Mouse (Mus musculus): ENCODE measurements around the gene Hoxa2. TPM values are rescaled to one million over a fixed set of nuclear protein-coding genes. Genes with fewer than 3 reads are reported as not detected.

Hoxa2 gene
- total and polyA plus RNA-seq, 3 experiments, result 0.26 TPM; not detected in 2

DNA sequence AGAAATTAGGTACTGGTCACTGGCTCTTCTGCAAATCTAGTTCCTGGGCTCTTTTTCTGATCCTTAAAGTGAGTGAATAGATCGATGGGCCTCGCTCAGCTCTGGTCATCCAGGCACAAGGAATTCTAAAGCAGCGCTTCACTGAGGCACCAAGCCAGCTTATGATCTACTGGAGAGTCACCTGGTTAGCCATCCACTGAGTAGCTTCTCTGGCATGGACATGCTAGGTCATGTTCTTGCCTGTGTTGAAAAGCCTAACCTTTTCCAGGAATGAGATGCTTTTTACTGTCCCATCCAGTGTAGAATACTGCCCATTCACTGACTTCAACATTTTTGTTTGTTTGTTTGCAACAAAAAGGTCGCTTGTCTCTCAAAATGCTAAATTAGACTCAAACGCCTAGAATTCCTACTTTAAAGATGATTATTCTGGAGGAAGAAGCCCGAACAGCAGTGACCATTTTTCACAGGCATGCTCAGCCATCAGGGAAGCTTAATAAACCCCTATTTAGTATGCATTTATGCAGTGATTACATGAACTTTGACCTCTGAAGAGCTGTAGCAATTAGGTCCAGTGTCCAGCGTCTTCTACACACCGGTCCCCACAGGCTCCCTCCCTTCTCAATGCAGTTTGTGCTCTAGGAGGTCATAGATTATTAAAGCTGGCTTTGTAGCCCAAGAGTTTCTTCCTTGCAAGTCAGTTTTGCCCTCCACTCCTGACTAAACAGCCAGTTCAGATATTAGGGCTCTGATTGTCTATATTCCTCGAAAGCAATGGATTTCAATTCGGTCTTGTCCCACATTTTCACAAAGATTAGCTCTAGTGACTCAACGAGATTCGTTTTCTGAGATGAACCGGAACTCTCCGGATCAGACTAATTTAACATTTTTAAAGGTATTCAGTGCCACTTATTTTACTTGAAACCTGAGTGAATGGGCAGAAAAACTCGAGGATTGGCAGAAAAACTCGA is 12.1 kb downstream of the Hoxa2 start:
- Histone ChIP-seq H3K27ac (ENCODE audit: insufficient read depth, low read depth) (no peak overlapping the region), H3K4me2 (ENCODE audit: insufficient read depth, low read depth, poor library complexity, severe bottlenecking) (no peak overlapping the region), H3K36me3 (replicated peaks in 1 of 2; ENCODE audit: control insufficient read depth in 1 of 2, insufficient read depth in 1 of 2, low read length in 1 of 2) (peaks cover 0 to 10% of the 10 kb centered on the region in 2 experiments), H3K9ac (ENCODE audit: insufficient read depth, low read depth) (no peak overlapping the region), H3K79me2 (replicated peaks; ENCODE audit: control insufficient read depth, extremely low read depth, insufficient read depth, poor library complexity, severe bottlenecking) (no peaks in the 10 kb centered on the region), H3K9me3 (replicated peaks; ENCODE audit: low read length) (no peaks in the 10 kb centered on the region), H3K4me1 (ENCODE audit: control insufficient read depth in 1 of 2, insufficient read depth in 2 of 2) (peaks cover 2 to 3% of the 10 kb centered on the region in 2 experiments; a peak in 2 of 4 replicates), H3K27me3 (replicated peaks) (no peaks in the 10 kb centered on the region), H3K4me3 (replicated peaks in 1 of 3; ENCODE audit: low read depth in 2 of 3, low read length in 2 of 3, poor library complexity in 1 of 3) (no peak overlapping the region)
- in situ Hi-C loops (cut with MboI; ENCODE audit: low pct_ligation_motif_present, low pct_unique_long_range_greater_than_20kb, low sequenced_read_pairs), result no loop called here
- dilution Hi-C loops (cut with MboI; ENCODE audit: extremely low pct_ligation_motif_present, extremely low pct_unique_long_range_greater_than_20kb, low sequenced_read_pairs), result no loop called here
- no peak for DNase-seq (ENCODE audit: extremely low read depth)
- TF ChIP-seq MEF2A (IDR thresholded peaks at IDR 0.05; ENCODE audit: borderline replicate concordance, low read depth, low read length), result no peak

DNA sequence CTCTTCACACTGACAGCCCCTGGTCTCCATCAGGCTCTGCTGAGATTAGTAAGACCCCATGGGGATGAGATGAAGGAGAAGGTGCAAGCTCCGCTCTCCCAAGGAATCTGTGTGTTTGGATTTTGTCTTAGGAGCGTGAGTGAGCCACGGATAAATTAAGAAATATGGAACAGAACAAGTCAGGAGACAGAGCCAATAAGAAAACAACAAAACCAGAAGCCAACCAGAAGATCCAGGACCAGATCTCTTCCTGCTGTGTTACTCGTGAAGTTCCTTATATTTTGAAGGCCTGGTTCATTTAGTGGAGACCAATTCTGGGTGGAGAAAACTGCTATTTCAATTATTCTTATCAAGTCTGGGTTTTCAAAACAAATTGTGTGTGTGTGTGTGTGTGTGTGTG is 13.1 kb downstream of the Hoxa2 start:
- dilution Hi-C loops (cut with MboI; ENCODE audit: extremely low pct_ligation_motif_present, extremely low pct_unique_long_range_greater_than_20kb, low sequenced_read_pairs) (no loop called here), in situ Hi-C loops (cut with MboI; ENCODE audit: low pct_ligation_motif_present, low pct_unique_long_range_greater_than_20kb, low sequenced_read_pairs) (no loop called here)
- H3K9me3 ChIP-seq (replicated peaks; ENCODE audit: low read length), result no peaks in the 10 kb centered on the region
- H3K36me3 ChIP-seq (replicated peaks in 1 of 2; ENCODE audit: control insufficient read depth in 1 of 2, insufficient read depth in 1 of 2, low read length in 1 of 2), result peaks cover 0 to 5% of the 10 kb centered on the region in 2 experiments
- DNase-seq (ENCODE audit: extremely low read depth), result no peak
- H3K4me3 ChIP-seq (replicated peaks in 1 of 3; ENCODE audit: low read depth in 2 of 3, low read length in 2 of 3, poor library complexity in 1 of 3), result no peak overlapping the region
- no peaks in the 10 kb centered on the region for H3K27me3 ChIP-seq (replicated peaks)
- no peaks in the 10 kb centered on the region for H3K79me2 ChIP-seq (replicated peaks; ENCODE audit: control insufficient read depth, extremely low read depth, insufficient read depth, poor library complexity, severe bottlenecking)
- 0 out of 4 replicates have a peak, but pooled peaks cover 0 to 3% of the 10 kb centered on the region in 2 experiments for H3K4me1 ChIP-seq (ENCODE audit: control insufficient read depth in 1 of 2, insufficient read depth in 2 of 2)
- no peak overlapping the region for H3K4me2 ChIP-seq (ENCODE audit: insufficient read depth, low read depth, poor library complexity, severe bottlenecking)
- no peak overlapping the region for H3K9ac ChIP-seq (ENCODE audit: insufficient read depth, low read depth)
- H3K27ac ChIP-seq (ENCODE audit: insufficient read depth, low read depth), result no peak overlapping the region
- TF ChIP-seq JUN (IDR thresholded peaks at IDR 0.05; ENCODE audit: insufficient read depth, low read depth, low read length), result no peak
- no peak for TF ChIP-seq NELFE (IDR thresholded peaks at IDR 0.05; ENCODE audit: low read depth, low read length)
- TF ChIP-seq MAX (IDR thresholded peaks at IDR 0.05; ENCODE audit: low read length), result no peak
- TF ChIP-seq ZNF384 (IDR thresholded peaks at IDR 0.05; ENCODE audit: low read depth, low read length), result no peak

DNA sequence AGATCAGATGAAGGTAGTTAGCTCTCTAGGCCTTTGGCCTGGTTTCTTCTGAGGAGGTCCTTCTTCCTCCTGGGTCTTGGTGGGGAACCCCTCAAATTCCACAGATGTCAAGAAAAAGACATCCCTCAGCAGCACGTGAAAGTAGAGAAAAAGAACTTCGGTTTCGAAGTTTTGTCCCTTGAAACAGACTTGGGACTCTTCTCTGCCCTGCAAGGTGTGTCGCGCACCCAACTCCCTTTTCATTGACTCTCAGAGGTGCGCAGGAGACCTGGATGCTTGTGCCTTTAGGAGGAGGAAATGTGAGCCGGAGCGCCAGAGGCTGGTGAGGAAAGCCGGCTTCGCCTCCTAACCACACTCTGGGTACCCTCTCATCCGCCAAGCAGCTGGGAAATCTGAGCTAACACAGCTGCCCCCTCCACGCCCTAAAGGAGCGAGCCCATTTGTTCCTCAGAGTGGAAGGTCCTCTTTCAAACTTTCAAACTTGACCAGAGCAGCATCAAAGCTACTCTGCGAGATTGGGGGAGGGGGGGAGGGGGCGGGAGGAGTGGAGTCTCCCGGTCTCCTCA is 14.1 kb downstream of the Hoxa2 start:
- no peaks in the 10 kb centered on the region for H3K9me3 ChIP-seq (replicated peaks; ENCODE audit: low read length)
- in situ Hi-C loops (cut with MboI; ENCODE audit: low pct_ligation_motif_present, low pct_unique_long_range_greater_than_20kb, low sequenced_read_pairs), result no loop called here
- TF ChIP-seq MAFK (IDR thresholded peaks at IDR 0.05; ENCODE audit: insufficient replicate concordance, low read length) (no peak), POLR2AphosphoS2 (IDR thresholded peaks at IDR 0.05; ENCODE audit: low read depth, low read length) (no peak), EP300 (IDR thresholded peaks at IDR 0.05; ENCODE audit: low read length) (no peak), IRF4 (IDR thresholded peaks at IDR 0.05; ENCODE audit: low read depth, low read length) (no peak), CHD1 (IDR thresholded peaks at IDR 0.05; ENCODE audit: low read depth, low read length) (no peak), MAZ (IDR thresholded peaks at IDR 0.05; ENCODE audit: low read depth, low read length) (no peak), E2F4 (IDR thresholded peaks at IDR 0.05; ENCODE audit: insufficient replicate concordance, low read depth, low read length) (no peak), JUND (conservative IDR thresholded peaks at IDR 0.05; ENCODE audit: low read depth, low read length) (no peak)
- DNase-seq (ENCODE audit: extremely low read depth), result no peak
- H3K36me3 ChIP-seq (replicated peaks in 1 of 2; ENCODE audit: control insufficient read depth in 1 of 2, insufficient read depth in 1 of 2, low read length in 1 of 2), result no peaks in the 10 kb centered on the region
- H3K9ac ChIP-seq (ENCODE audit: insufficient read depth, low read depth), result no peak overlapping the region
- no peak overlapping the region for H3K27ac ChIP-seq (ENCODE audit: insufficient read depth, low read depth)
- dilution Hi-C loops (cut with MboI; ENCODE audit: extremely low pct_ligation_motif_present, extremely low pct_unique_long_range_greater_than_20kb, low sequenced_read_pairs), result no loop called here
- no peaks in the 10 kb centered on the region for H3K79me2 ChIP-seq (replicated peaks; ENCODE audit: control insufficient read depth, extremely low read depth, insufficient read depth, poor library complexity, severe bottlenecking)
- no peaks in the 10 kb centered on the region for H3K27me3 ChIP-seq (replicated peaks)
- 0 out of 4 replicates have a peak, but pooled peaks cover 0 to 3% of the 10 kb centered on the region in 2 experiments for H3K4me1 ChIP-seq (ENCODE audit: control insufficient read depth in 1 of 2, insufficient read depth in 2 of 2)
- no peak overlapping the region for H3K4me2 ChIP-seq (ENCODE audit: insufficient read depth, low read depth, poor library complexity, severe bottlenecking)
- no peak overlapping the region for H3K4me3 ChIP-seq (replicated peaks in 1 of 3; ENCODE audit: low read depth in 2 of 3, low read length in 2 of 3, poor library complexity in 1 of 3)
